Mouse (Mus musculus) liver, adult 2 months (tissue): ENCODE measurements around the gene Olfr594. TPM values are rescaled to one million over a fixed set of nuclear protein-coding genes. Genes with fewer than 3 reads are reported as not detected.

ENCODE experiments used
- polyA plus RNA-seq: library from polyadenylated mRNA; depleted of rRNA; stranded (reverse); fragments of >200 nt; gene quantifications from 2 replicates; pipeline ENCODE4 v1.2.3, GENCODE M21; 2012; rRNA removed
- total RNA-seq: library from RNA; depleted of rRNA; stranded (reverse); fragments of >200 nt; gene quantifications from 2 replicates; pipeline ENCODE4 v1.2.3, GENCODE M21; 2014; rRNA removed

The Olfr594 gene
- total and polyA plus RNA-seq, 2 experiments = not detected

Other genes with a start within 250 kb of the Olfr594 start
- gene Olfr577, start 241.1 kb upstream of the Olfr594 start, total RNA-seq = not detected in 2 replicates
- not detected in 2 replicates for gene Olfr577, start 241.1 kb upstream of the Olfr594 start, polyA plus RNA-seq
- gene Olfr578, start 227.7 kb upstream of the Olfr594 start, total RNA-seq = not detected in 2 replicates
- gene Olfr578, start 227.7 kb upstream of the Olfr594 start, polyA plus RNA-seq = not detected in 2 replicates
- gene Olfr582, start 179.0 kb upstream of the Olfr594 start, total RNA-seq = not detected in 2 replicates
- gene Olfr582, start 179.0 kb upstream of the Olfr594 start, polyA plus RNA-seq = not detected in 2 replicates
- not detected in 2 replicates for gene Olfr583, start 165.7 kb upstream of the Olfr594 start, total RNA-seq
- gene Olfr583, start 165.7 kb upstream of the Olfr594 start, polyA plus RNA-seq = not detected in 2 replicates
- not detected in 2 replicates for gene Olfr584, start 135.1 kb upstream of the Olfr594 start, total RNA-seq
- gene Olfr584, start 135.1 kb upstream of the Olfr594 start, polyA plus RNA-seq = not detected in 2 replicates
- not detected in 2 replicates for gene Olfr585, start 119.3 kb upstream of the Olfr594 start, total RNA-seq
- gene Olfr585, start 119.3 kb upstream of the Olfr594 start, polyA plus RNA-seq = not detected in 2 replicates
- gene Olfr586, start 91.4 kb upstream of the Olfr594 start, total RNA-seq = not detected in 2 replicates
- gene Olfr586, start 91.4 kb upstream of the Olfr594 start, polyA plus RNA-seq = not detected in 2 replicates
- not detected in 2 replicates for gene Olfr588-ps1, start 76.1 kb upstream of the Olfr594 start, total RNA-seq
- gene Olfr588-ps1, start 76.1 kb upstream of the Olfr594 start, polyA plus RNA-seq = not detected in 2 replicates
- not detected in 2 replicates for gene Olfr589, start 60.6 kb upstream of the Olfr594 start, total RNA-seq
- gene Olfr589, start 60.6 kb upstream of the Olfr594 start, polyA plus RNA-seq = not detected in 2 replicates
- gene Olfr591, start 38.7 kb upstream of the Olfr594 start, total RNA-seq = not detected in 2 replicates
- gene Olfr591, start 38.7 kb upstream of the Olfr594 start, polyA plus RNA-seq = not detected in 2 replicates
- not detected in 2 replicates for gene Olfr592, start 32.2 kb upstream of the Olfr594 start, total RNA-seq
- not detected in 2 replicates for gene Olfr592, start 32.2 kb upstream of the Olfr594 start, polyA plus RNA-seq
- not detected in 2 replicates for gene Olfr593, start 5.1 kb upstream of the Olfr594 start, total RNA-seq
- gene Olfr593, start 5.1 kb upstream of the Olfr594 start, polyA plus RNA-seq = not detected in 2 replicates
- gene Usp17ld, start 35.5 kb downstream of the Olfr594 start, total RNA-seq = not detected in 2 replicates
- not detected in 2 replicates for gene Usp17ld, start 35.5 kb downstream of the Olfr594 start, polyA plus RNA-seq
- gene Olfr596, start 88.7 kb downstream of the Olfr594 start, total RNA-seq = not detected in 2 replicates
- gene Olfr596, start 88.7 kb downstream of the Olfr594 start, polyA plus RNA-seq = not detected in 2 replicates
- not detected in 2 replicates for gene Olfr597, start 99.3 kb downstream of the Olfr594 start, total RNA-seq
- gene Olfr597, start 99.3 kb downstream of the Olfr594 start, polyA plus RNA-seq = not detected in 2 replicates
- not detected in 2 replicates for gene Olfr598, start 106.6 kb downstream of the Olfr594 start, total RNA-seq
- not detected in 2 replicates for gene Olfr598, start 106.6 kb downstream of the Olfr594 start, polyA plus RNA-seq
- not detected in 2 replicates for gene Olfr599, start 118.9 kb downstream of the Olfr594 start, total RNA-seq
- not detected in 2 replicates for gene Olfr599, start 118.9 kb downstream of the Olfr594 start, polyA plus RNA-seq
- gene Olfr600, start 132.7 kb downstream of the Olfr594 start, total RNA-seq = not detected in 2 replicates
- not detected in 2 replicates for gene Olfr600, start 132.7 kb downstream of the Olfr594 start, polyA plus RNA-seq
- gene Olfr601, start 145.7 kb downstream of the Olfr594 start, total RNA-seq = not detected in 2 replicates
- not detected in 2 replicates for gene Olfr601, start 145.7 kb downstream of the Olfr594 start, polyA plus RNA-seq
- gene Olfr603, start 169.2 kb downstream of the Olfr594 start, total RNA-seq = not detected in 2 replicates
- not detected in 2 replicates for gene Olfr603, start 169.2 kb downstream of the Olfr594 start, polyA plus RNA-seq
- gene Usp17lc, start 198.1 kb downstream of the Olfr594 start, total RNA-seq = not detected in 2 replicates
- not detected in 2 replicates for gene Usp17lc, start 198.1 kb downstream of the Olfr594 start, polyA plus RNA-seq
- not detected in 2 replicates for gene Olfr605, start 228.4 kb downstream of the Olfr594 start, total RNA-seq
- not detected in 2 replicates for gene Olfr605, start 228.4 kb downstream of the Olfr594 start, polyA plus RNA-seq
- not detected in 2 replicates for gene Olfr606, start 232.1 kb downstream of the Olfr594 start, total RNA-seq
- not detected in 2 replicates for gene Olfr606, start 232.1 kb downstream of the Olfr594 start, polyA plus RNA-seq
- gene Olfr607, start 247.2 kb downstream of the Olfr594 start, total RNA-seq = not detected in 2 replicates
- gene Olfr607, start 247.2 kb downstream of the Olfr594 start, polyA plus RNA-seq = not detected in 2 replicates